Mouse (Mus musculus) neural tube, embryonic 14.5 days (tissue): Measurements from ENCODE around the gene Gm49383. TPM values are rescaled to one million over a fixed set of nuclear protein-coding genes. Genes with fewer than 3 reads are reported as not detected.

Experiments
- ATAC-seq: fragments of 200-750 bp; cut with Nextera tagmentation; 2 replicates; pipeline ENCODE4 v1.8.0; 2017; ENCODE audit warnings: low read depth, mild to moderate bottlenecking, moderate TSS enrichment, moderate library complexity
- H3K27ac ChIP-seq: fragments of 300-500 bp; sonication (generic); 2 replicates; pipeline ENCODE4 v1.5.1; 2014; ENCODE audit warnings: low read depth, mild to moderate bottlenecking, control low read depth, low read length, moderate library complexity, mixed read lengths
- H3K27me3 ChIP-seq: fragments of 300-500 bp; sonication (generic); 2 replicates; pipeline ENCODE4 v1.6.1; 2014; ENCODE audit warnings: low read length; ENCODE audit not compliant: control insufficient read depth, insufficient read depth
- H3K36me3 ChIP-seq: fragments of 300-500 bp; sonication (generic); 2 replicates; pipeline ENCODE4 v1.6.1; 2014; ENCODE audit warnings: low read length, mixed read lengths; ENCODE audit not compliant: control insufficient read depth, insufficient read depth
- H3K4me1 ChIP-seq: fragments of 300-500 bp; sonication (generic); 2 replicates; pipeline ENCODE4 v1.6.1; 2014; ENCODE audit warnings: low read length; ENCODE audit not compliant: control insufficient read depth, insufficient read depth
- H3K4me2 ChIP-seq: fragments of 300-500 bp; sonication (generic); 2 replicates; pipeline ENCODE4 v1.6.1; 2014; ENCODE audit warnings: mild to moderate bottlenecking, low read depth, low read length, control low read depth
- H3K4me3 ChIP-seq: fragments of 300-500 bp; sonication (generic); 2 replicates; pipeline ENCODE4 v1.5.1; 2014; ENCODE audit warnings: low read depth, low read length, control low read depth, mixed read lengths
- H3K9ac ChIP-seq: fragments of 300-500 bp; sonication (generic); replicated peaks from 2 replicates; pipeline ENCODE4 v1.6.1; 2014; ENCODE audit warnings: low read depth, mild to moderate bottlenecking, control low read depth, low read length, mixed read lengths
- H3K9me3 ChIP-seq: fragments of 300-500 bp; sonication (generic); 2 replicates; pipeline ENCODE4 v1.6.1; 2016; ENCODE audit warnings: low read length; ENCODE audit not compliant: control insufficient read depth
- WGBS: fragments of 180-500 bp; shearing (Covaris S2); extraction: QIAGEN DNeasy Blood & Tissue Kit; methylation state at CpG from one replicate; pipeline ENCODE4 v1.1.7; 2014; 5-methylcytosine and 5-hydroxymethylcytosine counted together
- polyA plus RNA-seq: library from polyadenylated mRNA; unstranded; fragments of >200 nt; fragmentation: Nextera tagmentation; extraction: Ambion mirVana; gene quantifications from 2 replicates; pipeline ENCODE4 v1.2.1, GENCODE M21; 2014

Gm49383 gene
- polyA plus RNA-seq = 9.9 and 11.8 TPM in 2 replicates

DNA sequence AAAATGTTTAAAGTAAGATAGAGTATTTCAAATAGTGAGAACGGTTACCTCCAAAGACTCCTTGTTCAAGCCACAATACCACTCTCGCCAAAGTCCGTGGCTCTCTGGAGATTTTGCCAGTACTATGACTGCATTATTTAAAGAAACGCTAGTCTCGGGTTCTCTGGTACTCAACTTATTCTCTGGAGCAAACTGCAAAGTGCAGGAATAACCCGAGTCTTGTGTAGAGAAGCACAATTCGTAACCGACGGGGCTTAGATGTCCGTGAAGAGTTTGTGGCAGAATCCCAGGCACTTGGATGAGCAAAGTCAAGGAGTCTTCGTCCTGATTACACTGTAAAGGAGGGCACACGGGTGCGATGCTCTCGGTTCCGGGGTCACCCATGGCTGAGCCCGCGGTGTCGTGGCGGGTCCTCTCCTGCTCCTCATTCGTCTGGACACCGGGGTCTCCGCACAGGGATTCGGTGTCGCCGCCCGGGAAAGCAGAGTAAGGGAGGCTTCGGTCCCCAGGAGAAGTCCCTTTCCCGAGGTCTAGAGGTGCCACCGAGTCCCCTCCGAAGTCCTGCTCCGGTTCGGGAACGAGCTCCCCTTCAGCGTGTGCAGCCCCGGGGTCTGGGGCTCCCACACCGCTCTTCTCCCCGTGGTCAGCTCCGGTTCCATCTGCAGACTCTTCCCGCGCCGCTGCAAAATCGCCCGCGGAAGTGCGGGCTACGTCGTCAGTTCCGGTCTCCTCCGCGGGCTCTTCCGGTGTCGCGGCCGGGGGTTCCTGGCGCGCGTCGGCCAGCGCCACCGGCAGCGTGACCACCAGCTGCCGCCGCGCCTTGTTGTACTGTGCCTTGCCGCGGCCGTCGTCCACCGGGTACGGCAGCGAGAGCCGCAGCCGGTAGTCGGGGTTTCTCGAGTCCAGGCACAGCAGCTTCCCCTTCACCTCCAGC is at the start of gene Gm49383:
Gene Gm49383 (minus strand): TSS at position 661 of the 934 bp plus-strand sequence.
- under 1% methylated on average over 75 of the region's 75 CpGs for WGBS
- ATAC-seq = peak; percentile 82

DNA sequence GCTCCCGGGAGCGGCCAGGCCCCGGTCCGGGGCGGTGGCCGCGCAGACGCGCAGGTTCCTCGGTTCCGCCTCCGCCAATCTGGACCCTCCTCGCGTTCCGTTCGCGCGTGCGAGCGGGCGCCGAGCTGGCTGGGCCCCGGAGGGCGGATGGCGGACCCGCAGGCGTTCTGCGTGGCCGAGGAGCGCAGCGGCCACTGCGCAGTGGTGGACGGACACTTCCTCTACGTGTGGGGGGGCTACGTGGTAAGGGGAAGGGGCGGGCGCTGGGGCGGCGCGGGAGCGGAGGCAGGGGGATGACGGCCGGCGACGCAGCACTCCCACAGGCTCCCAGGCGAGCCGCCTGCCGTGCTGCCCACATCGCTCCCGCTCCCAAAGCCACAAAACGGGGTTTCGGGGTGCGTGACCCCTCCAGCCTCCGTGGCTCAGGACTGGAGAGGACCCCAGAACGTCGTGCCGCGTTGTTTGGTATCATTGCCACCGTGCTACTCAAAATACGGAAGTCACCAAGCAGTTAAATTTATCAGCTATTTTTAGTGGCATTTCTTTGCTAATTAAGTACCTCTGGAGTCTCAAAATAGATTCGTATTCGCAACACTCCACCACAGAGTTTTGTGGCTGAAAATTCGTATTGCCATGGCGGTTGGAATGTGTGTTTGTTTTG is 45.0 kb upstream of the Gm49383 start:
- H3K36me3 ChIP-seq = no peaks in the 10 kb centered on the region
- under 1% methylated on average over 64 of the region's 64 CpGs for WGBS
- peak overlapping the region; percentile 71 for H3K27ac ChIP-seq
- no peaks in the 10 kb centered on the region for H3K27me3 ChIP-seq
- peak overlapping the region; percentile 71 for H3K9ac ChIP-seq
- ATAC-seq = peak; percentile 95
- H3K4me1 ChIP-seq = no peaks in the 10 kb centered on the region; the same call in 1 of the 2 replicates
- H3K4me3 ChIP-seq = peak overlapping the region; percentile 64
- H3K9me3 ChIP-seq = no peaks in the 10 kb centered on the region
- H3K4me2 ChIP-seq = peak overlapping the region; percentile 60

More for the DNA sequence above, at the start of gene Gm49383:
- Histone ChIP-seq H3K4me2 (peak within 1 kb of the TSS; percentile 97), H3K4me1 (peaks cover 19% of the 10 kb centered on the region; the same call in 1 of the 2 replicates), H3K36me3 (no peaks in the 10 kb centered on the region; the same call in 1 of the 2 replicates), H3K9ac (peak within 1 kb of the TSS; percentile 83), H3K27ac (peak within 1 kb of the TSS; percentile 93), H3K27me3 (no peaks in the 10 kb centered on the region), H3K9me3 (no peaks in the 10 kb centered on the region), H3K4me3 (peak within 1 kb of the TSS; percentile 94)

DNA sequence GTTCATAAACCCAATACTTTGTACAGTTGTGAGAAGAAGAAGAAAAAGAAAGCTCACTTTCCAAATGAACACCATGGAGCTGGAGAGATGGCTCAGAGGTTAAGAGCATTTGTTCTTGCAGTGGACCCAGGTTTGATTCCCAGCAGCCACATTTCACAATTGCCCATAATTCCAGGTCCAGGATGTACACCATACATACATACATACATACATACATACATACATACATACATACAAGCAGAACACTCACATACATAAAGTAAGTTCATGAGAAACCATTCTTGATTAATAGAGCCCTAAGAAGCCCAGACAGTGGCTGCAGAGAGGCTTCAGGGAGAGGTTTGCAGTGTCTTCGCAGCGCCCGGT is 44.5 kb upstream of the Gm49383 start:
- WGBS = 4% methylated on average over 3 of the region's 3 CpGs
- no peaks in the 10 kb centered on the region; the same call in 1 of the 2 replicates for H3K4me1 ChIP-seq
- peak overlapping the region; percentile 71 for H3K27ac ChIP-seq
- peak overlapping the region; percentile 71 for H3K9ac ChIP-seq
- peak overlapping the region; percentile 60 for H3K4me2 ChIP-seq
- H3K27me3 ChIP-seq = no peaks in the 10 kb centered on the region
- H3K36me3 ChIP-seq = no peaks in the 10 kb centered on the region
- ATAC-seq = no peak; the same call in none of the 2 replicates
- H3K4me3 ChIP-seq = peak overlapping the region; percentile 64
- H3K9me3 ChIP-seq = no peaks in the 10 kb centered on the region

DNA sequence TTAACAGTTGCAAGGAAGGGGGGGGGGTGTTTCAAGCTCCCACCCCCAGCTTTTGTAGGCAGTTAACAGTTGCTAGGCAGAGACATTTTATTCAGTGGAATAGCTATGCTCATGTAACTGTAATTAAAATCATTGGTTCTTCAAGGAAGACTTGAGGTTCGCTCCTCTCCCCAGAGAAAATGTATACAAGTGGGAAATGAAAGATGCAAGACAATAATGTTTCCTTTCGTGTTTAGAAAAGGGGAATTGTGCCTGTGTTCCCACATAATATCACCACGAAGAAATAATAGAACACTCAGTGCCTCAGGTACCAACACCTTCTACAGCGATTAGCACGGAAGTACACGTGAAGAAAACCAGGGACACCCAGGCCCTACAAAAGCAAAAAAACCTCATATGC is 44.0 kb upstream of the Gm49383 start, which contains the start of gene Klhdc1:
Gene Klhdc1 (plus strand): TSS at position 301 of the 400 bp plus-strand sequence.
- peak within 1 kb of the TSS; percentile 71 for H3K27ac ChIP-seq

DNA sequence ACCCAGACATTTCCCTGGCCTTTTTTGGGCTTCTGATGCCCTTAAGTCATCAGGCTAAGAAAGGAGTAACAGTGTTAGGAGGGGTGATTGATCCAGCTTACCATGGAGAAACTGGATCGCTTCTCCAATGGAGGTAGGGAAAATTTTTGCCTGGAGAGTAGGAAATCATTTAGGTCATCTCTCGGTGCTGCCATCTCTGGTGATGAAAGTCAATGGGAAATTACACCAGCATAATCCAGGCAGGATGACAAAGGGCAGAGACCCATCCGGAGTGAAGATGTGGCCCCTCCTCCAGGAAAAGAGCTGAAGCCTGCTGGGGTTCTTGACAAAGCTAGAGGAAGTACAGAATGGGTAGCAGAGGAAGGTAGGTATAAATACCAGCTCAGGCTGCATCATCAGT is 41.4 kb upstream of the Gm49383 start:
- H3K4me3 ChIP-seq = no peak overlapping the region
- no peak overlapping the region for H3K4me2 ChIP-seq
- no peaks in the 10 kb centered on the region for H3K9me3 ChIP-seq
- no peak overlapping the region for H3K9ac ChIP-seq
- 46% methylated on average over 3 of the region's 3 CpGs for WGBS
- H3K27ac ChIP-seq = no peak overlapping the region
- no peaks in the 10 kb centered on the region; the same call in 1 of the 2 replicates for H3K4me1 ChIP-seq
- no peaks in the 10 kb centered on the region for H3K27me3 ChIP-seq
- no peaks in the 10 kb centered on the region for H3K36me3 ChIP-seq
- no peak for ATAC-seq

More for the DNA sequence above, 44.0 kb upstream of the Gm49383 start, which contains the start of gene Klhdc1:
- Histone ChIP-seq H3K9ac (peak within 1 kb of the TSS; percentile 71), H3K9me3 (no peaks in the 10 kb centered on the region), H3K4me2 (peak within 1 kb of the TSS; percentile 60), H3K36me3 (no peaks in the 10 kb centered on the region), H3K4me1 (no peaks in the 10 kb centered on the region; the same call in 1 of the 2 replicates), H3K27me3 (no peaks in the 10 kb centered on the region), H3K4me3 (peak within 1 kb of the TSS; percentile 64)
- no peak for ATAC-seq
- 61% methylated on average over 6 of the region's 6 CpGs for WGBS

DNA sequence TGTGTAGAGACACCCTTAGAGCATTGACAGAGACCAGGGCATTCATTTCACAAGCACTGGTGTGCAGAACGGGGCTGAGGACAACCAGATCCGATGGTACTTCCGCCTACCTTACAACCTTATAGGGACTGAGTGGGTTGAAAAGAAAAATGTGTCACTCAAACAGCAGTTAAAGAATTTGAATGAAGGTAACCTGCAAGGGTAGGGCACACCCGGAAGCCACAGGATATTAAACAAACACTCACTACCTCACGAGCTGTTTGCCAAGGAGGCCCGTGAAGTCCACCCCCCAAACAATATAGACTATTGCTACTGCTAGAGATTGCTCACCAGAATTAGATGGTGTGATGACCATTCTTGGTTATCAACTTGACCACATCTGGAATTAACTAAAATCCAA is 38.9 kb upstream of the Gm49383 start:
- Histone ChIP-seq H3K27ac (no peak overlapping the region), H3K4me1 (no peaks in the 10 kb centered on the region; the same call in 1 of the 2 replicates), H3K4me3 (no peak overlapping the region), H3K4me2 (no peak overlapping the region), H3K36me3 (no peaks in the 10 kb centered on the region), H3K9me3 (no peaks in the 10 kb centered on the region), H3K9ac (no peak overlapping the region), H3K27me3 (no peaks in the 10 kb centered on the region)
- ATAC-seq = no peak
- 92% methylated on average over 6 of the region's 6 CpGs for WGBS

DNA sequence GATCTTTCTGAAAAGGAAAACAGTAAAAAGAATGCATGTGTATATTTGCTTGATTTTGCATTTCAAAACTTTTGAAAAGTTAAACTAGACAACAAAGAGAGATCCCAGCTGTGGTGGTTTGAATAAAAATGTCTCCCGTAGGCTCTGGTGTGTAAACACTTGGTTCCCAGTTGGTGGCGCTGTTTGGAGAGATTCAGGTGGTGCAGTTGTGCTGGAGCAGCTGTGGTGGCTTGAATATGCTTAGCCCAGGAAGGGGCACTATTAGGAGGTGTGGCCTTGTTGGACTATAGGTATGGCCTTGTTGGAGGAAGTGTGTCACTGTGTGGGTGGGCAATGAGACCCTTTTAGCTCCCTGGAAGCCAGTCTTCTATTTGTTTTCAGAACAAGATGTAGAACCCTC is 32.3 kb upstream of the Gm49383 start:
- Histone ChIP-seq H3K9ac (no peak overlapping the region), H3K4me3 (no peak overlapping the region), H3K36me3 (no peaks in the 10 kb centered on the region), H3K27me3 (no peaks in the 10 kb centered on the region), H3K4me2 (no peak overlapping the region), H3K27ac (no peak overlapping the region), H3K4me1 (no peaks in the 10 kb centered on the region), H3K9me3 (no peaks in the 10 kb centered on the region)
- ATAC-seq = no peak
- 66% methylated on average over 2 of the region's 2 CpGs for WGBS

DNA sequence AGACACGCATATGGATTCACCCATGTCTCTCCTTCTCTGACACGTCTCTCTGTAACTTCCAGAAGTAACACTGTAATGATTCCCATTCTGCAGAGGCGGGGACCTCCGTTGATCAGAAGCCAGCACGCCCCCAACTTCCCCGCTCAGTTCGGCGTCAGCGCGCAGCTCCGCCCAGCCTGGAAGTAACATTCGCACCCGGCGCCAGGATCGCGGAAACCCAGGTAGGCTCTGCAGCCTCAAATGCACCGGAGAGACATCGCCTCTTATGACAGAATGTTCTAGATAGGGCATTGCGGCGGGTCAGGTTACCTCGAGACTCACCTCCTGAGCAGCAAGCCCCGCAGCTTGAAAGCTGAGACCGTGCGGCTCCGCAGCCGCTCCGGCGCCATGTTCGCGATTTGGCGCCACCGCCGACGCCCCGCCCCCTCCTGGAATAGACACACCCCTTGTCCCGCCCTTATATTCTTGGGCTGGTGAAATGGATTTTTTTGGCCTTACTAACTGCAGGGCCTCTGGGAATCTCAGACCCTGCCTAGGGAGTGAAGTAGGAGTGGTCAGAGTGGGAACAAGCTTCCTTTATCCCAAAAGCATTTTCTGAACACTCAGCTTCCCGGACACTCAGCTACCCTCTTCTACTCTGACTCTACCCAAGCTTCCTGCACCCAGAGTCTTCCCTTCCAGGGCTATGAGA is 31.0 kb upstream of the Gm49383 start, which contains the start of gene Pole2:
Gene Pole2 (minus strand): TSS at position 420 of the 691 bp plus-strand sequence.
- peak within 1 kb of the TSS; percentile 48; the same call in 1 of the 2 replicates for H3K9ac ChIP-seq
- whole genome bisulfite sequencing = under 1% methylated on average over 37 of the region's 37 CpGs
- H3K4me3 ChIP-seq = peak within 1 kb of the TSS; percentile 66
- no peaks in the 10 kb centered on the region for H3K36me3 ChIP-seq
- no peaks in the 10 kb centered on the region for H3K4me1 ChIP-seq
- H3K27ac ChIP-seq = no peak within 1 kb of the TSS
- H3K4me2 ChIP-seq = peak within 1 kb of the TSS; percentile 54
- ATAC-seq = peak; percentile 95
- H3K27me3 ChIP-seq = no peaks in the 10 kb centered on the region
- H3K9me3 ChIP-seq = no peaks in the 10 kb centered on the region
